Mouse (Mus musculus) neural tube, embryonic 13.5 days (tissue): ENCODE data around the gene Adk. TPM values are rescaled to one million over a fixed set of nuclear protein-coding genes. Genes with fewer than 3 reads are reported as not detected.

Experiments
- ATAC-seq: fragments of 200-750 bp; cut with Nextera tagmentation; 2 replicates; pipeline ENCODE4 v1.8.0; 2017; ENCODE audit warnings: low read depth, mild to moderate bottlenecking, moderate TSS enrichment, moderate library complexity
- H3K27ac ChIP-seq: fragments of 300-500 bp; sonication (generic); replicated peaks from 2 replicates; pipeline ENCODE4 v1.5.1; 2015; ENCODE audit warnings: moderate library complexity, mild to moderate bottlenecking, inconsistent platforms
- H3K27me3 ChIP-seq: fragments of 300-500 bp; sonication (generic); 2 replicates; pipeline ENCODE4 v1.6.1; 2015; ENCODE audit warnings: mild to moderate bottlenecking, inconsistent platforms
- H3K36me3 ChIP-seq: fragments of 300-500 bp; sonication (generic); 2 replicates; pipeline ENCODE4 v1.6.1; 2015; ENCODE audit warnings: mild to moderate bottlenecking, inconsistent platforms
- H3K4me1 ChIP-seq: fragments of 300-500 bp; sonication (generic); replicated peaks from 2 replicates; pipeline ENCODE4 v1.6.1; 2015; ENCODE audit warnings: inconsistent platforms
- H3K4me2 ChIP-seq: fragments of 300-500 bp; sonication (generic); 2 replicates; pipeline ENCODE4 v1.6.1; 2015; ENCODE audit warnings: inconsistent platforms, mild to moderate bottlenecking, moderate library complexity
- H3K4me3 ChIP-seq: fragments of 300-500 bp; sonication (generic); 2 replicates; pipeline ENCODE4 v1.5.1; 2015; ENCODE audit warnings: mild to moderate bottlenecking, inconsistent platforms
- H3K9ac ChIP-seq: fragments of 300-500 bp; sonication (generic); 2 replicates; pipeline ENCODE4 v1.6.1; 2015; ENCODE audit warnings: moderate library complexity, mild to moderate bottlenecking, inconsistent platforms
- H3K9me3 ChIP-seq: fragments of 300-500 bp; sonication (generic); 2 replicates; pipeline ENCODE4 v1.6.1; 2016; ENCODE audit warnings: inconsistent platforms
- WGBS: fragments of 180-500 bp; shearing (Covaris S2); methylation state at CpG from one replicate; pipeline ENCODE4 v1.1.7; 2015; 5-methylcytosine and 5-hydroxymethylcytosine counted together
- polyA plus RNA-seq: library from polyadenylated mRNA; unstranded; fragments of >200 nt; fragmentation: Nextera tagmentation; extraction: Ambion mirVana; gene quantifications from 2 replicates; pipeline ENCODE4 v1.2.1, GENCODE M21; 2015

Gene Adk
- polyA plus RNA-seq, 1 experiment from 2014 or later, result 39.0 TPM

DNA sequence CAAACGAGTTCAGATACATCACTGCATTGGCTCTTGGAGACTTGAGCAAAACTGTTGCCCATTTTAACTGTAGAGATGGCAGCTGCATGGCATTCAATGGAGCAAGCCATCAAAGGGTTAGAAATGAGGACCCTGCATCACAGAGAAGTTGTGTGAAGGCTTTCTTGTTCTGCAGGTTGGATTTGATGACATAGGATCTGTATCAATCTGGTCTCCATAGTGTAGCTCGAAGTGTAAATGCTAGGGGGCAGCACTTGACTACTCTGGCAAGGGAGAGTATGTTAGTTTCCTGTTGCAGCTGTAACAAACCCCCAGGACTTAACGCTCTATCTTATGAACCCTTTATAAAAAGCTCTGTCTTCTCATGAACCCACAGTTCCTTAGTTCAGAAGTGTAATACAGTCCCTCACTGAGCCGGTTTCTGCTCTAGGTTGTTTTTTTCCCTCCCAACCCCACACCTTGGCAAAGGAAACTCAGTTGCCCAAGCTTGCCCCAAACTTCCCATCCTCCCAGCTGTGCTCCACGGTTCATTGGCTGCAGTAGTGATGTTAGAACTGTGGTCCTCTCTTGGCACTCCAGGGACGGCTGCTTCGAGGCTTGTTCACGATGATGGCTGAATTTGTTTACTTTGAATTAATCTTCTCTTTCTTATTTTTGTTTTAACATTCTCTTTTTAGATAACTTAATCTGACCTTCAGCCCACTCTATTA, 91.2 kb downstream of the Adk start:
- Histone ChIP-seq H3K9ac (no peak overlapping the region), H3K4me3 (no peak overlapping the region), H3K36me3 (no peaks in the 10 kb centered on the region), H3K4me1 (no peaks in the 10 kb centered on the region), H3K27me3 (no peaks in the 10 kb centered on the region), H3K27ac (no peak overlapping the region), H3K9me3 (no peaks in the 10 kb centered on the region), H3K4me2 (no peak overlapping the region)
- ATAC-seq, result no peak
- 73% methylated on average over 8 of the region's 8 CpGs for WGBS

DNA sequence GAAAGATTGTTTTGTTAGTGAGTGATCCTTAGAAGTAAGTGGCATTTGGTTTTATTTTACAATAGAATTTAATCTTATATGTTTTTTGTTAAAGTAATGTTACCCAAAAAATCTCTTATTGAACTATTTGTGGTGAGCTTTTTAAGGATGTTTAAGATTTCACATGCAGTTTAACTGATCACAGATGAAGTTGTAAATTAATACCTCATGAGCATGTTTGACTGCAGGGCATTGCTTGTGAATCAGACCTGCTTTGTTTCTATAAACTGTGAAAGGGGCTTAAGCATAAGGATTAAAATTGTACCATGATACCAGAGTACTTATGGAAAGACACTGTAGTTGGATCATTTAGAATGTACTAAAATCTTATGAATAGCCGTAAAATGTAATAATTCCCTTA, 94.8 kb downstream of the Adk start:
- Histone ChIP-seq H3K36me3 (no peaks in the 10 kb centered on the region), H3K4me3 (no peak overlapping the region), H3K9ac (no peak overlapping the region), H3K4me1 (no peaks in the 10 kb centered on the region), H3K4me2 (no peak overlapping the region), H3K27me3 (no peaks in the 10 kb centered on the region), H3K27ac (no peak overlapping the region), H3K9me3 (no peaks in the 10 kb centered on the region)
- no peak for ATAC-seq
- 93% methylated on average over 1 of the region's 1 CpGs for WGBS

DNA sequence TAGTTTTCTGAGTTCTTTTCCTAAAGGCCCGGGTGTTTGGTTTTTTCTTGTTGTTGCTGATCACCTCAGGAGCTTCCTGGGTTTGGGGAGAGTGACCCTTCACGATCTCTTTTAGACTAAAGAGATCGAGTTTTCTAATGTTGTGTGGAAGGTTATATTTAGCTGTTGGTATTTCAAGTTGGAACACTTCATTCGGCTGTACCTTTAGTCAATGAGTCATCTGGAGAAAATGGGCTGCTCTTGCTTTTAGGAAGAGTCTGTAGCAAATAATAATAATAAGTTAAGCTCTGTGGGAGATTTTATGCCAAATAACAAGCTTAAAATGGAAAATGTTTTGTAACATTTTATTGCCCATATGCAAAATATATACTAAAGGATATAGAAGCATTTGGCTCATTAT, 97.9 kb downstream of the Adk start:
- WGBS, result 85% methylated on average over 4 of the region's 4 CpGs
- Histone ChIP-seq H3K27me3 (no peaks in the 10 kb centered on the region), H3K9me3 (no peaks in the 10 kb centered on the region), H3K4me3 (no peak overlapping the region), H3K36me3 (no peaks in the 10 kb centered on the region), H3K4me2 (no peak overlapping the region), H3K9ac (no peak overlapping the region), H3K4me1 (no peaks in the 10 kb centered on the region), H3K27ac (no peak overlapping the region)
- no peak for ATAC-seq

DNA sequence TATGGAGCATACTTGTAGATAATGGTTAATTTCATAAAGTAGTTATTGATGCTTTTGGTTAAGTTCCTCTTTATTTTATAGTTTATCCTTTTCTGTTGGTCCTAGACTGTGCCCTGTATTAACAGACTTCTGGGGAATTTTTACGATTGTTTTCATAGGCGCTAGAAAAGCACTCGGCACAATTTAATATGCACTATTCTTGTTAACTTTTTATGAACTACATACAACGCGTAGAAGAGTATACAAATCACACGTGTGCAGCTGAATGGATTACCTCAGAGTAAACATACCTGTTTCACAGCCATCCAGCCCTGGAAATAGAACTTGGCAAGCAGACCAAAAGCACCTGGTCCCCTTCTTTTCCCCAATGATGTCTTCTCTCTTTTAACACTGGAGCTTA, 99.7 kb downstream of the Adk start:
- no peaks in the 10 kb centered on the region for H3K27me3 ChIP-seq
- no peak for ATAC-seq
- 87% methylated on average over 6 of the region's 6 CpGs for WGBS

DNA sequence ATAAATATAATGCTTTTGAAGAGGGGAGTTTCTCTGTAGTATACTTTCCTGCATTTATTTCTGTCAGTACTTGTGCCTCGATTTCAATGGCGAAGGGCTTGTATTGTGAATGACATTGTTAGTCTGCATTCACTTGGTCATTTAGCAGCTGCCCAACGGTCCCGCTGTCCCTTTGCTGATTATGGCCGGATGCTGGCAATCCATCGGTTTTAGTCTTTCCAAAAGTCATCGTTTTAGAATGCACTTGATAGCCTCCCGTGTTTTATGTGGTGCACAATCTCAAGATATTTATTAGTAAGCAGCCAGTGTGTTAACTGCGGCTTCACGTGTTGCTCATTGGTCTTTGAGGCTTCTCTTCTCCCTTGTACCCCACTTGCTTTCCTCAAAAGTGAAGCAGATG, 113.3 kb downstream of the Adk start:
- H3K27ac ChIP-seq, result no peak overlapping the region
- no peaks in the 10 kb centered on the region for H3K36me3 ChIP-seq
- no peaks in the 10 kb centered on the region for H3K4me1 ChIP-seq
- no peak for ATAC-seq
- H3K9ac ChIP-seq, result no peak overlapping the region
- 42% methylated on average over 10 of the region's 10 CpGs for WGBS
- H3K4me2 ChIP-seq, result no peak overlapping the region
- H3K9me3 ChIP-seq, result no peaks in the 10 kb centered on the region
- H3K27me3 ChIP-seq, result no peaks in the 10 kb centered on the region
- no peak overlapping the region for H3K4me3 ChIP-seq

More for the DNA sequence above, 99.7 kb downstream of the Adk start:
- Histone ChIP-seq H3K4me2 (no peak overlapping the region), H3K9me3 (no peaks in the 10 kb centered on the region), H3K4me3 (no peak overlapping the region), H3K27ac (no peak overlapping the region), H3K36me3 (no peaks in the 10 kb centered on the region), H3K9ac (no peak overlapping the region), H3K4me1 (no peaks in the 10 kb centered on the region)

DNA sequence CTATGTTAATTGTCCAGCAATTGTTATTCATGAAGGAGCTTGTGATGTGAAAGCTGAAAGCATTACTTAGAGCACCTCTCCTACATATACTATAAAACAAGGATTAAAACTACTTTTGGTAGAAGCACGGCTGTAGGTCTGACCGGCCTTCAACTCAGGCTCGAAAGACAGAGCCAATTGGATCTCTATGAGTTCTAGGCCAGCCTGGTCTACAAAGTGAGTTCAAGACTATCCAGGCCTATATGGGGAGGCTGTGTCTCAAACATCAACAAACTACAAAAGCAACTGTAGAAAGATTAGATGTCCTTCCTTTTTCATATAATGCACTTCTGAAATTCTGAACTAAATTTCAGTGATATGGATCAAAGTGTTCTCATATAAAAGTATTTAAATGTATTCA, 113.7 kb downstream of the Adk start:
- no peaks in the 10 kb centered on the region for H3K9me3 ChIP-seq
- H3K27ac ChIP-seq, result no peak overlapping the region
- H3K4me1 ChIP-seq, result no peaks in the 10 kb centered on the region
- no peak for ATAC-seq
- no peak overlapping the region for H3K4me3 ChIP-seq
- H3K9ac ChIP-seq, result no peak overlapping the region
- no peak overlapping the region for H3K4me2 ChIP-seq
- no peaks in the 10 kb centered on the region for H3K36me3 ChIP-seq
- 74% methylated on average over 3 of the region's 3 CpGs for WGBS
- no peaks in the 10 kb centered on the region for H3K27me3 ChIP-seq

DNA sequence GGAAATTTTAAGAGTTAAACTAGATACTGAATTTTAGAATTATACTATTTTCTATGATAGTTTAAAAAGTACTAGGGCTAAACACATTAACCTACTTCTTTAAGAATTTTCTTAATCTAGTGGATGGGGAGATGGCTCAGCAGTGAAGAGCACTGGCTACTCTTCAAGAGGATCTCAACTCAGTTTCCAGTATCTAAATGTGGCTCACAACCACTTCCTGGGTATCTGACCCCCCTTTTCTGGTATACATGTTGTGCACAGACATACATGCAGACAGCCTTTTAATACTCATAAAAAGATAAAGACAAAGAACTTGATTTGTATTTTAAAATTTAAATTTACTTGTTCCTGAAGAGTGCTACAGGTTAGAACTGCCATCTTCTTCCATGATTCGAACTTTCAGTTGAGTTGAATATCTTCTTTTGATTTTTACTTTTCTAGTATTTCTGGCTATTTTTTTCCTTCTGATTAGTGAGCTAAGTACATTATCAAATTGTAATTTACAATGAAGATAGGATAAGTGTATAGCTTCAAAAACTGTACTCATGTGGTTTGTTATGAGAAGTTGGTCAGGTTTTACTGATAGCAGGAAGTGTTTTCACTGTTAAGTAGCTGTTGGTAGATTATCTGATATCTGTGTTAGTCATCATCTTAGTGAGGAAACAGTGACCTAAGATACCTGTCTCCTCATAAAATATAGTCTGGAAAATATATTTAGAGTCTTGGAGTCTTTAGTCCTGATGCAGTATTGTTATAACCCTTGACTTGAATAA, 121.8 kb downstream of the Adk start:
- Histone ChIP-seq H3K36me3 (no peaks in the 10 kb centered on the region), H3K27me3 (no peaks in the 10 kb centered on the region), H3K4me1 (no peaks in the 10 kb centered on the region), H3K9me3 (no peaks in the 10 kb centered on the region), H3K4me2 (no peak overlapping the region), H3K27ac (no peak overlapping the region), H3K9ac (no peak overlapping the region), H3K4me3 (no peak overlapping the region)
- ATAC-seq, result no peak
- 93% methylated on average over 1 of the region's 1 CpGs for WGBS

DNA sequence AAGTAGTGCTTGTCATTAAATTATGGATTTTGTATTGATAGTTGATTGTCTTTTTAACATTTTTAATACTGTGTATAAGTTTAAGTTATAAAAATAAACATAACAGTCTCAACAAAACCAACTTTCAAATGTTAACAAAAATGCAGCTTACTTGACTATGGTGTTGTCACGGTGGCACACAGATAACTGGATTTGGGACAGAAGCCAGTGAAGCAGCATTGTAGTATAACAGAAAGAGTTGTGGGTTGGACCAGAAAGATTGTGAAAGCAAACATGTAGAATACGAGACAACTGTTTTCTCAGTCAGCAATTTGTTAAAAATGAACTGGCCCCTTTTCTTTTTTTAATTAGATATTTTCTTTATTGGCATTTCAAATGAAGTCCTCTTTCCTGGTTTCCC, 122.4 kb downstream of the Adk start:
- Histone ChIP-seq H3K4me1 (no peaks in the 10 kb centered on the region), H3K27ac (no peak overlapping the region), H3K9me3 (no peaks in the 10 kb centered on the region), H3K4me2 (no peak overlapping the region), H3K36me3 (no peaks in the 10 kb centered on the region), H3K27me3 (no peaks in the 10 kb centered on the region), H3K4me3 (no peak overlapping the region), H3K9ac (no peak overlapping the region)
- 92% methylated on average over 2 of the region's 2 CpGs for WGBS
- no peak for ATAC-seq

DNA sequence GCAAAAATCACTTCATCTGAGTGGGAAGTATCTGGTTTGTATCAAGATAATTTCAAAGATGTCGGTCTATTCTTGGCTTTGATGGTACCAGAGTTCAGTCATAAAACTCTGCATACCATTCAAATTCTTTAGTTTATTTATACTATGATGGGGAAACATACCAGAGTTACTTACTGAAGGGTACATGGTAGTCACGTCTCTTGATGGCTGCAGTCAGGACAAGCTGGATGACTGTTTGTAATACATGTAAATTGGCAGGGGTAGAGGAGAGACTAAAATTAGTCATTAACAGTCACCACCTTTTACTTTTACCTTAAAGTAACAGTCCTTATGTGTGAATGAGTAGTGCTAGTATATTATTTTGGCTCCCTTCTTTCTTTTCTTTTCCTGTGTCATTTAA, 125.4 kb downstream of the Adk start:
- 92% methylated on average over 2 of the region's 2 CpGs for WGBS
- ATAC-seq, result no peak
- no peak overlapping the region for H3K9ac ChIP-seq

DNA sequence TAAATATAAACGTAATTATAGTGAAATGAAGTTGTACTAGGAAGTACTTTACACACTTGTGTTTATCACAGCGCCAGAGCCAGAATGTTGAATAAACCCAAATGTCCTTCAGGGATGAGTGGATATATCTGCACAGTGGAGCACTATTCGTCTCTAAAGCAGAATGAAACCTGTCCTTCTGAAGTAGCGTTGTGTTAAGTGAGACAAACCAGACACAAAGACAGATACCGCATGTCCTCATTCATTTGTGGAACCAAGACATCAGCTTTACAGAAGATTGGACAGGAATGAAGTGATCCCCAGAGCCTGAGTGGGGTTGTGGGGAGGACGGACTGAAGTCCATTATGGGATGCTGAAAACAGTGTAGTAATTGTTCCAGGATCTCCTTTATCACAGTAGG, 126.0 kb downstream of the Adk start:
- no peak overlapping the region for H3K4me3 ChIP-seq
- no peak overlapping the region for H3K4me2 ChIP-seq
- H3K9me3 ChIP-seq, result no peaks in the 10 kb centered on the region
- no peak overlapping the region for H3K9ac ChIP-seq
- no peaks in the 10 kb centered on the region for H3K27me3 ChIP-seq
- H3K36me3 ChIP-seq, result no peaks in the 10 kb centered on the region
- ATAC-seq, result no peak
- WGBS, result 82% methylated on average over 6 of the region's 6 CpGs
- no peaks in the 10 kb centered on the region for H3K4me1 ChIP-seq
- H3K27ac ChIP-seq, result no peak overlapping the region

More for the DNA sequence above, 125.4 kb downstream of the Adk start:
- no peak overlapping the region for H3K4me3 ChIP-seq
- H3K36me3 ChIP-seq, result no peaks in the 10 kb centered on the region
- H3K4me1 ChIP-seq, result no peaks in the 10 kb centered on the region
- H3K27ac ChIP-seq, result no peak overlapping the region
- no peaks in the 10 kb centered on the region for H3K9me3 ChIP-seq
- H3K27me3 ChIP-seq, result no peaks in the 10 kb centered on the region
- H3K4me2 ChIP-seq, result no peak overlapping the region

DNA sequence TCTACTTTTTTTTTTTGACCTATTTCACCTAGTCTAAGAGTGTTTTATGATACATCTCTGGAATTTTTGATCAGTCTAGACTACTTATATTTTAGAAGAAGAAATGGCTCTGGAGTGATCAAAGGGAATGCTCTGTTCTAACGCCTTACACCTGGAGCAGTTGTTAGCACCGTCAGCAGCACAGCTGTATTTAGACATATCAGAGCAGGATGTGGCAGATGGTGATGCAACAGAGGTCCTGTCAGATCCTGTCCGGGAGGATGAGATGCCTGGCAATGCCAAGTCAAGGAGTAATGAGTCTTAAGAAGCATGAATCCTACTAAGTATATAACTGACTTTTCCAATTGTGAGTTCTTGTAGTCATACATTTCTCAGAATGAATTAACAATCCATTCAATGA, 128.7 kb downstream of the Adk start:
- Histone ChIP-seq H3K4me3 (no peak overlapping the region), H3K4me1 (no peaks in the 10 kb centered on the region), H3K4me2 (no peak overlapping the region), H3K9me3 (no peaks in the 10 kb centered on the region), H3K36me3 (no peaks in the 10 kb centered on the region), H3K27ac (no peak overlapping the region), H3K27me3 (no peaks in the 10 kb centered on the region), H3K9ac (no peak overlapping the region)
- 85% methylated on average over 3 of the region's 3 CpGs for WGBS
- ATAC-seq, result no peak

DNA sequence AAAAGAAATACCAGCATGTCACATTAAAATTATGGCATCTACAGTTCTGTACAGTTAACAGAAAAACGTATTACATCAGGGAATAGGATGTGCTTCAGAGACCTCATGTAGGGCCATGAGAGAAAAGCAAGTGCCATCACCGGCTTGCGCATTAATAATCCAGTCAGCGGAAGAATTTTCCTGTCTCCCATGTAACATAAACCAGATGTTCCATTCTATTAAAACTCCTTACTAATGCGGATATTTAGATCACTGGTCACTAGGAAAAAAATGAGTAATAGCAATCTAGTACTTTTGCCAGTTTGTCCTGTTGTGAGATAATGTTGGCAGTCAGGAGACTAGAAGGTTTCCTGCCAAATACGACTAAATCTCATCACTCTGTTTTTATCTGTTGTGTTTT, 139.6 kb downstream of the Adk start:
- H3K9me3 ChIP-seq, result no peaks in the 10 kb centered on the region
- H3K4me3 ChIP-seq, result no peak overlapping the region
- no peak overlapping the region for H3K4me2 ChIP-seq
- H3K9ac ChIP-seq, result no peak overlapping the region
- H3K27ac ChIP-seq, result no peak overlapping the region
- H3K4me1 ChIP-seq, result peaks cover 9% of the 10 kb centered on the region
- no peaks in the 10 kb centered on the region for H3K27me3 ChIP-seq
- no peaks in the 10 kb centered on the region for H3K36me3 ChIP-seq
- WGBS, result 63% methylated on average over 6 of the region's 6 CpGs
- ATAC-seq, result no peak

DNA sequence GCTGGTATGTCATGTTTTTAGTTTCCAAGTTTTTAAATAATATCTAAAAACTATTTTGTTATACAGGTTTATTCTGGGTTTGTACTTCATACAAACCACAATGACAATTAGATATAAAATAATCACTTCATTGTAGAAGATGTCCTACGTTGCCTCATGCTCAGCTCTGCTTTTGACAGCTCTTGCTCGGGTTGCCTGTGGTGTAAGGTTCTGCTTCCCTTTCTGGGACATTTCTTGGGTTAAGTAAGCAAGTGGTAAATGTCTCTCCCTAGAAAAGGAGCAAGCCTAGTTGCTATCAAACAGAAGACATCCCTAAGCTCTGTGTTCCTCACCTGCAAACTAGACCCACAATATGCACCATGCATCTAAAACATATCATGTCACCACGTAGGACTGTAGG, 140.4 kb downstream of the Adk start:
- WGBS, result 87% methylated on average over 3 of the region's 3 CpGs

More for the DNA sequence above, 140.4 kb downstream of the Adk start:
- Histone ChIP-seq H3K27ac (no peak overlapping the region), H3K27me3 (no peaks in the 10 kb centered on the region), H3K9me3 (no peaks in the 10 kb centered on the region), H3K4me1 (peaks cover 9% of the 10 kb centered on the region), H3K4me3 (no peak overlapping the region), H3K9ac (no peak overlapping the region), H3K36me3 (no peaks in the 10 kb centered on the region), H3K4me2 (no peak overlapping the region)
- no peak for ATAC-seq
